Comparison of ENCODE assay signal across 8 mouse cellular contexts in genomic region chr4:109475078-109475477, GRCm38 (mm10). TPM values are rescaled to one million over a fixed set of nuclear protein-coding genes. Genes with fewer than 3 reads are reported as not detected.
A peak's percentile ranks its signal among the peaks of the same experiment; 100 is the strongest.
DNase-seq lines count a peak whose midpoint lies in the region; ATAC-seq and TF ChIP-seq lines count a peak whose summit lies in the region.
"Had no signal": no experiment of that assay in that cellular context is flagged by ENCODE, and none has a peak within 500 bp of the region (broad histone marks: within the 10 kb centered on the region; RNA-seq: fewer than 3 reads in every experiment).

No protein-coding gene starts in this region.

- H3K4me2 ChIP-seq in embryonic facial prominence, embryonic 15.5 days (replicated peaks), result peak overlapping the region; percentile 63
- H3K4me2 ChIP-seq in intestine, embryonic 16.5 days (ENCODE audit: low read depth, low read length), result peak overlapping the region; percentile 66
- peak overlapping the region; percentile 74 for H3K4me2 ChIP-seq in neural tube, embryonic 12.5 days (replicated peaks)

- H3K36me3 ChIP-seq in liver, adult 2 months (ENCODE audit: control insufficient read depth, insufficient read depth, low read length), result no peaks in the 10 kb centered on the region
- H3K36me3 ChIP-seq in embryonic facial prominence, embryonic 15.5 days, result peaks cover 6% of the 10 kb centered on the region; the same call in 1 of the 2 replicates
- no peaks in the 10 kb centered on the region for H3K36me3 ChIP-seq in intestine, embryonic 16.5 days (ENCODE audit: control insufficient read depth, insufficient read depth, low read length)
- H3K36me3 ChIP-seq in neural tube, embryonic 12.5 days, result peaks cover 4% of the 10 kb centered on the region; the same call in 1 of the 2 replicates

- ATAC-seq in embryonic facial prominence, embryonic 15.5 days (ENCODE audit: insufficient number of reproducible peaks, low FRiP score, low TSS enrichment, low read depth), result no peak
- no peak for ATAC-seq in intestine, embryonic 16.5 days
- ATAC-seq in neural tube, embryonic 12.5 days (ENCODE audit: low FRiP score, low read depth), result no peak

- 12% methylated on average over 2 of the region's 2 CpGs for WGBS in liver, adult 2 months
- 39% methylated on average over 2 of the region's 2 CpGs for WGBS in embryonic facial prominence, embryonic 15.5 days
- WGBS in intestine, embryonic 16.5 days, result 37% methylated on average over 2 of the region's 2 CpGs
- WGBS in neural tube, embryonic 12.5 days, result 64% methylated on average over 2 of the region's 2 CpGs

- peaks cover 29% of the 10 kb centered on the region for H3K4me1 ChIP-seq in liver, adult 2 months (ENCODE audit: control insufficient read depth, insufficient read depth, low read length)
- peaks cover 6% of the 10 kb centered on the region for H3K4me1 ChIP-seq in embryonic facial prominence, embryonic 15.5 days
- peaks cover 5% of the 10 kb centered on the region; the same call in 1 of the 2 replicates for H3K4me1 ChIP-seq in intestine, embryonic 16.5 days (ENCODE audit: control insufficient read depth, insufficient read depth, low read length)
- peaks cover 8% of the 10 kb centered on the region for H3K4me1 ChIP-seq in neural tube, embryonic 12.5 days

- no peaks in the 10 kb centered on the region for H3K9me3 ChIP-seq in embryonic facial prominence, embryonic 15.5 days (replicated peaks)
- no peaks in the 10 kb centered on the region for H3K9me3 ChIP-seq in intestine, embryonic 16.5 days (ENCODE audit: control insufficient read depth, low read length)
- no peaks in the 10 kb centered on the region for H3K9me3 ChIP-seq in neural tube, embryonic 12.5 days

- H3K79me2 ChIP-seq in liver, adult 2 months (ENCODE audit: control insufficient read depth, insufficient read depth, low read length), result peaks cover 28% of the 10 kb centered on the region; the same call in 1 of the 2 replicates

- TF ChIP-seq POLR2A in liver, adult 2 months (IDR thresholded peaks at IDR 0.05; ENCODE audit: extremely low read depth, insufficient read depth, low read length), result no peak

- H3K27me3 ChIP-seq in liver, adult 2 months (ENCODE audit: control insufficient read depth, insufficient read depth, low read length), result no peaks in the 10 kb centered on the region
- H3K27me3 ChIP-seq in embryonic facial prominence, embryonic 15.5 days, result no peaks in the 10 kb centered on the region
- no peaks in the 10 kb centered on the region for H3K27me3 ChIP-seq in intestine, embryonic 16.5 days (replicated peaks; ENCODE audit: control insufficient read depth, insufficient read depth, low read length)
- H3K27me3 ChIP-seq in neural tube, embryonic 12.5 days (replicated peaks), result no peaks in the 10 kb centered on the region

- H3K27ac ChIP-seq in liver, adult 2 months (replicated peaks; ENCODE audit: insufficient read depth, low read depth, low read length), result peak overlapping the region; percentile 39; the same call in 1 of the 2 replicates
- H3K27ac ChIP-seq in embryonic facial prominence, embryonic 15.5 days (replicated peaks), result no peak overlapping the region
- no peak overlapping the region for H3K27ac ChIP-seq in intestine, embryonic 16.5 days (ENCODE audit: low read length)
- no peak overlapping the region for H3K27ac ChIP-seq in neural tube, embryonic 12.5 days

- peak overlapping the region; percentile 52; the same call in 1 of the 2 replicates for H3K4me3 ChIP-seq in liver, adult 2 months (ENCODE audit: insufficient read depth, low read depth, low read length)
- peak overlapping the region; percentile 88 for H3K4me3 ChIP-seq in embryonic facial prominence, embryonic 15.5 days (replicated peaks)
- H3K4me3 ChIP-seq in intestine, embryonic 16.5 days (ENCODE audit: low read length), result peak overlapping the region; percentile 17; the same call in 1 of the 2 replicates
- no peak overlapping the region for H3K4me3 ChIP-seq in neural tube, embryonic 12.5 days

- peak; percentile 70 for DNase-seq in liver, adult 2 months (ENCODE audit: extremely low read depth, low read depth, low spot score)
- no peak for DNase-seq in liver
- no peak for DNase-seq in cerebellum, adult 18-20 months
- no peak for DNase-seq in adrenal gland, postnatal 4 days (ENCODE audit: low spot score in 2 of 2)

- TF ChIP-seq CTCF in liver, adult 2 months (IDR thresholded peaks at IDR 0.05; ENCODE audit: low read depth, low read length), result no peak

- peak overlapping the region; percentile 60; the same call in 1 of the 2 replicates for H3K9ac ChIP-seq in liver, adult 2 months (ENCODE audit: low read depth, low read length)
- H3K9ac ChIP-seq in embryonic facial prominence, embryonic 15.5 days, result no peak overlapping the region
- no peak overlapping the region for H3K9ac ChIP-seq in intestine, embryonic 16.5 days (ENCODE audit: low read depth, low read length)
- H3K9ac ChIP-seq in neural tube, embryonic 12.5 days, result peak overlapping the region; percentile 98; the same call in 1 of the 2 replicates

RNA-seq across cellular contexts. Expression of gene Rnf11, which starts 9.4 kb away (rescaled TPM):
- 42.6 and 48.7 TPM in 2 replicates for total RNA-seq in liver, adult 2 months (2014; rRNA removed)
- 33.5 and 42.6 TPM in 2 replicates for polyA plus RNA-seq in liver, adult 2 months (2012; rRNA removed)
- polyA plus RNA-seq in embryonic facial prominence, embryonic 15.5 days (2015; fragmentation: Nextera tagmentation; extraction: Ambion mirVana), result 53.5 and 54.0 TPM in 2 replicates
- polyA plus RNA-seq in intestine, embryonic 16.5 days (2015; fragmentation: Nextera tagmentation; extraction: Ambion mirVana), result 15.0 and 21.8 TPM in 2 replicates
- 65.1 and 71.0 TPM in 2 replicates for polyA plus RNA-seq in neural tube, embryonic 12.5 days (2016; fragmentation: Nextera tagmentation; extraction: Ambion mirVana)
- 100 to 1,000 TPM in 1 of 2 experiments, 10 to 100 TPM in 1; 97.4 to 103 TPM for total RNA-seq in adrenal gland, postnatal 4 days (2021)

RNA-seq across cellular contexts. Expression of gene 4930522H14Rik, which starts 56.0 kb away (rescaled TPM):
- not detected in 2 replicates for total RNA-seq in liver, adult 2 months (2014; rRNA removed)
- not detected in 2 replicates for polyA plus RNA-seq in liver, adult 2 months (2012; rRNA removed)
- not detected in 2 replicates for polyA plus RNA-seq in embryonic facial prominence, embryonic 15.5 days (2015; fragmentation: Nextera tagmentation; extraction: Ambion mirVana)
- polyA plus RNA-seq in intestine, embryonic 16.5 days (2015; fragmentation: Nextera tagmentation; extraction: Ambion mirVana), result not detected in 2 replicates
- not detected in 2 replicates for polyA plus RNA-seq in neural tube, embryonic 12.5 days (2016; fragmentation: Nextera tagmentation; extraction: Ambion mirVana)
- not detected for total RNA-seq in adrenal gland, postnatal 4 days (2021)
- polyA plus RNA-seq: large intestine, adult 2 months had no signal

Comparison
In these comparisons a context has a peak if more than half of its experiments do, and no peak if none do; other contexts are left out.
1. H3K9ac ChIP-seq: peak in liver, adult 2 months (single experiment) and neural tube, embryonic 12.5 days (single experiment); none in embryonic facial prominence, embryonic 15.5 days (single experiment) and intestine, embryonic 16.5 days (single experiment).
2. Peak in every context shown above with its lines, with median percentiles within 50 percentile points of each other: H3K4me2 ChIP-seq.